ENCODE assay signal across 8 mouse cellular contexts in genomic region chr13:72355297-72355696, GRCm38 (mm10).
"Had no signal": no experiment of that assay in that cellular context is flagged by ENCODE, and none has a peak within 500 bp of the region (broad histone marks: within the 10 kb centered on the region; RNA-seq: fewer than 3 reads in every experiment).

No protein-coding gene starts in this region.

- DNase-seq: gastrocnemius, adult 2 months; gastrocnemius, postnatal 14 days; gastrocnemius, postnatal 36 days; heart, adult 2 months; heart, postnatal 10 days; heart, postnatal 4 days; kidney, adult 18-20 months; left cerebral cortex, postnatal 4 days had no signal
